In genomic region chr1:69656929-69657328, GRCm38 (mm10) we compare ENCODE assay signal across 8 mouse cellular contexts. TPM values are rescaled to one million over a fixed set of nuclear protein-coding genes. Genes with fewer than 3 reads are reported as not detected.
DNase-seq lines count a peak whose midpoint lies in the region; ATAC-seq and TF ChIP-seq lines count a peak whose summit lies in the region.

No protein-coding gene starts in this region.

- H3K4me1 ChIP-seq in heart, embryonic 10.5 days = peaks cover 15% of the 10 kb centered on the region
- 0 out of 2 replicates have a peak, but pooled peaks cover 4% of the 10 kb centered on the region for H3K4me1 ChIP-seq in midbrain, embryonic 15.5 days

- WGBS in heart, embryonic 10.5 days = 28% methylated on average over 16 of the region's 16 CpGs
- 44% methylated on average over 16 of the region's 16 CpGs for WGBS in midbrain, embryonic 15.5 days

- H3K36me3 ChIP-seq in heart, embryonic 10.5 days = no peaks in the 10 kb centered on the region
- H3K36me3 ChIP-seq in midbrain, embryonic 15.5 days (replicated peaks) = no peaks in the 10 kb centered on the region

- peak overlapping the region; percentile 35 for H3K4me3 ChIP-seq in heart, embryonic 10.5 days
- no peak overlapping the region for H3K4me3 ChIP-seq in midbrain, embryonic 15.5 days

- no peak for TF ChIP-seq POLR2A in brain, embryonic 14.5 days (IDR thresholded peaks at IDR 0.05; ENCODE audit: borderline replicate concordance, extremely low read depth, insufficient read depth, insufficient read length, poor library complexity, severe bottlenecking)

- 0 out of 2 replicates have a peak, but pooled peaks have one; percentile 45 for ATAC-seq in midbrain, embryonic 15.5 days (replicated peaks)
- ATAC-seq in cerebellum, adult (ENCODE audit: insufficient number of reproducible peaks, low FRiP score, low TSS enrichment) = no peak

- H3K9me3 ChIP-seq in heart, embryonic 10.5 days = no peaks in the 10 kb centered on the region
- H3K9me3 ChIP-seq in midbrain, embryonic 15.5 days = no peaks in the 10 kb centered on the region

- TF ChIP-seq CTCF in brain, embryonic 14.5 days (IDR thresholded peaks at IDR 0.05; ENCODE audit: borderline replicate concordance, extremely low read depth, insufficient read depth, insufficient read length) = no peak

- no peaks in the 10 kb centered on the region for H3K27me3 ChIP-seq in heart, embryonic 10.5 days (ENCODE audit: insufficient read depth, poor library complexity, severe bottlenecking)
- no peaks in the 10 kb centered on the region for H3K27me3 ChIP-seq in midbrain, embryonic 15.5 days (replicated peaks)

- H3K4me2 ChIP-seq in midbrain, embryonic 15.5 days = peak overlapping the region; percentile 26

- no peak overlapping the region; the same call in 1 of the 2 replicates for H3K27ac ChIP-seq in heart, embryonic 10.5 days
- no peak overlapping the region for H3K27ac ChIP-seq in midbrain, embryonic 15.5 days

- DNase-seq in heart, embryonic 10.5 days (ENCODE audit: low spot score) = no peak
- DNase-seq in heart, adult 11 months = no peak
- DNase-seq in brain, embryonic 14.5 days (ENCODE audit: low read depth) = peak; percentile 30
- DNase-seq in induced T-regulatory cell, adult 2 months (ENCODE audit: low read depth) = peak; percentile 74
- no peak for DNase-seq in spleen, postnatal 36 days (ENCODE audit: low spot score in 2 of 2)
- no peak for DNase-seq in frontal cortex, postnatal 10 days (ENCODE audit: low spot score in 2 of 2)

- no peak overlapping the region for H3K9ac ChIP-seq in midbrain, embryonic 15.5 days

RNA-seq across cellular contexts. Expression of gene Ikzf2, which starts 30.1 kb away (rescaled TPM):
- polyA plus RNA-seq in heart, embryonic 10.5 days (2016; fragmentation: Nextera tagmentation; extraction: Ambion mirVana) = 2.6 and 4.2 TPM in 2 replicates
- polyA plus RNA-seq in brain, embryonic 14.5 days (2012; rRNA removed) = 2.3 and 3.3 TPM in 2 replicates
- 4.2 and 4.4 TPM in 2 replicates for polyA plus RNA-seq in midbrain, embryonic 15.5 days (2015; fragmentation: Nextera tagmentation; extraction: Ambion mirVana)

Comparison
In these comparisons a context has a peak if more than half of its experiments do, and no peak if none do; other contexts are left out.
1. DNase-seq: peak in brain, embryonic 14.5 days (single experiment) and induced T-regulatory cell, adult 2 months (single experiment); none in heart, embryonic 10.5 days (single experiment), heart, adult 11 months (single experiment), spleen, postnatal 36 days (0 of 2) and frontal cortex, postnatal 10 days (0 of 2).